25 mouse cellular contexts compared by ENCODE assay signal in the genomic region with DNA sequence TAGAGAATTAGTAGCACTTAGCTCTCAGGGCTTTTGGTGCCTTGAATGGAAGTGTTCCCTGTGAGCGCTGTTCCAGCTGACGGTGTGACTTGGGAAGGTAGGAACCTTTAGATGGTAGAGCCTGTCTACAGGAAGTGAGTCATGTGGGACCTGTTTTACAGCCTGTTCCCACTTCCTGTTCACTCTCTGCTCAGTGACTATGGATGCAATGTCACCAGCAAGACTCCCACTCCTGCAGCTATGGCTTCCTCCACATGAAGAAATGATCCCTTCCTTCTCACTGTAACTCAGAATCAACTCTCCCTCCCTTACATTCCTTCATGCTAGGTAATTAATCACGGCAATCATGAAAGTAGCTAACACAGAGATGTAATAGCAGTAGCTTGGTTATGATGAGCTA. TPM values are rescaled to one million over a fixed set of nuclear protein-coding genes. Genes with fewer than 3 reads are reported as not detected.
DNase-seq lines count a peak whose midpoint lies in the region; ATAC-seq and TF ChIP-seq lines count a peak whose summit lies in the region.
"Had no signal": no experiment of that assay in that cellular context is flagged by ENCODE, and none has a peak within 500 bp of the region (broad histone marks: within the 10 kb centered on the region; RNA-seq: fewer than 3 reads in every experiment).

No protein-coding gene starts in this region.

- H3K4me3 ChIP-seq in midbrain, embryonic 11.5 days (ENCODE audit: low read depth, low read length): no peak overlapping the region
- no peak overlapping the region for H3K4me3 ChIP-seq in midbrain, embryonic 13.5 days (replicated peaks)
- H3K4me3 ChIP-seq: embryonic facial prominence, embryonic 12.5 days; erythroblast, embryonic 14.5 days; forebrain, embryonic 12.5 days; heart, adult 2 months; hindbrain, embryonic 12.5 days; liver, embryonic 15.5 days; lung, embryonic 15.5 days; midbrain, embryonic 12.5 days had no signal

- no peaks in the 10 kb centered on the region for H3K9me3 ChIP-seq in midbrain, embryonic 11.5 days (ENCODE audit: control insufficient read depth, low read length)
- no peaks in the 10 kb centered on the region for H3K9me3 ChIP-seq in midbrain, embryonic 13.5 days
- H3K9me3 ChIP-seq: embryonic facial prominence, embryonic 12.5 days; forebrain, embryonic 12.5 days; hindbrain, embryonic 12.5 days; liver, embryonic 15.5 days; lung, embryonic 15.5 days; midbrain, embryonic 12.5 days had no signal

- in situ Hi-C loops in Patski (cut with MboI; ENCODE audit: low pct_unique_long_range_greater_than_20kb): no loop called here

- no peak overlapping the region for H3K9ac ChIP-seq in midbrain, embryonic 11.5 days (ENCODE audit: low read length)
- no peak overlapping the region for H3K9ac ChIP-seq in midbrain, embryonic 13.5 days (replicated peaks)
- H3K9ac ChIP-seq: embryonic facial prominence, embryonic 12.5 days; forebrain, embryonic 12.5 days; hindbrain, embryonic 12.5 days; liver, embryonic 15.5 days; lung, embryonic 15.5 days; midbrain, embryonic 12.5 days had no signal

- no peaks in the 10 kb centered on the region for H3K27me3 ChIP-seq in midbrain, embryonic 11.5 days (ENCODE audit: control insufficient read depth, insufficient read depth, low read length)
- H3K27me3 ChIP-seq in midbrain, embryonic 13.5 days: no peaks in the 10 kb centered on the region
- H3K27me3 ChIP-seq in Patski: no peaks in the 10 kb centered on the region
- H3K27me3 ChIP-seq: embryonic facial prominence, embryonic 12.5 days; forebrain, embryonic 12.5 days; hindbrain, embryonic 12.5 days; liver, embryonic 15.5 days; lung, embryonic 15.5 days; midbrain, embryonic 12.5 days had no signal

- no peak for TF ChIP-seq CTCF in Patski (IDR thresholded peaks at IDR 0.05)

- no peak overlapping the region for H3K27ac ChIP-seq in midbrain, embryonic 11.5 days (ENCODE audit: low read depth, low read length)
- H3K27ac ChIP-seq in midbrain, embryonic 13.5 days: no peak overlapping the region
- H3K27ac ChIP-seq: embryonic facial prominence, embryonic 12.5 days; forebrain, embryonic 12.5 days; heart, adult 2 months; hindbrain, embryonic 12.5 days; liver, embryonic 15.5 days; lung, embryonic 15.5 days; midbrain, embryonic 12.5 days; stomach, postnatal 0 days had no signal

- no peak for ATAC-seq in midbrain, embryonic 11.5 days (ENCODE audit: low FRiP score)
- no peak for ATAC-seq in midbrain, embryonic 13.5 days
- ATAC-seq in Patski: peak; percentile 66
- ATAC-seq in megakaryocyte, adult 5-6 weeks (ENCODE audit: poor library complexity, severe bottlenecking): peak; percentile 43

- CTCF ChIA-PET in Patski (lab: Charles Lee): no interaction called here

- H3K4me1 ChIP-seq in midbrain, embryonic 11.5 days (ENCODE audit: control insufficient read depth, insufficient read depth, low read length): no peaks in the 10 kb centered on the region
- H3K4me1 ChIP-seq in midbrain, embryonic 13.5 days (replicated peaks): 0 out of 2 replicates have a peak, but pooled peaks cover under 1% of the 10 kb centered on the region
- H3K4me1 ChIP-seq: embryonic facial prominence, embryonic 12.5 days; liver, embryonic 15.5 days; midbrain, embryonic 12.5 days had no signal

- H3K4me2 ChIP-seq in midbrain, embryonic 11.5 days: no peak overlapping the region
- H3K4me2 ChIP-seq in midbrain, embryonic 13.5 days (replicated peaks): no peak overlapping the region
- H3K4me2 ChIP-seq: embryonic facial prominence, embryonic 12.5 days; forebrain, embryonic 12.5 days; hindbrain, embryonic 12.5 days; liver, embryonic 15.5 days; lung, embryonic 15.5 days; midbrain, embryonic 12.5 days had no signal

- POLR2A ChIA-PET in Patski (lab: Charles Lee): no interaction called here

- H3K36me3 ChIP-seq in midbrain, embryonic 11.5 days (ENCODE audit: control insufficient read depth, insufficient read depth, low read length): no peaks in the 10 kb centered on the region
- H3K36me3 ChIP-seq in midbrain, embryonic 13.5 days: no peaks in the 10 kb centered on the region
- H3K36me3 ChIP-seq: embryonic facial prominence, embryonic 12.5 days; forebrain, embryonic 12.5 days; hindbrain, embryonic 12.5 days; liver, embryonic 15.5 days; lung, embryonic 15.5 days; midbrain, embryonic 12.5 days had no signal

- 88% methylated on average over 3 of the region's 3 CpGs for WGBS in midbrain, embryonic 11.5 days
- 93% methylated on average over 3 of the region's 3 CpGs for WGBS in midbrain, embryonic 13.5 days

- peak; percentile 37 for DNase-seq in midbrain, embryonic 11.5 days (ENCODE audit: low spot score, missing footprints)
- DNase-seq in Patski (ENCODE audit: low read depth, low spot score): no peak
- no peak for DNase-seq in gastrocnemius, adult 18-20 months (ENCODE audit: low spot score)
- no peak for DNase-seq in frontal cortex, postnatal 36 days (ENCODE audit: low spot score in 2 of 2)
- DNase-seq in ovary, postnatal 10 days (ENCODE audit: low spot score): no peak
- DNase-seq: adrenal gland, adult 8-10 months; cerebellum, adult 18-20 months; cerebellum, postnatal 14 days; gastrocnemius, postnatal 10 days; heart, adult 2 months; kidney, adult 2 months; left cerebral cortex, postnatal 4 days; liver; lung, postnatal 36 days; right cerebral cortex, postnatal 14 days had no signal

RNA-seq across cellular contexts. Expression of a gene that starts 51.4 kb away (rescaled TPM):
- 1.2 and 1.5 TPM in 2 replicates for polyA plus RNA-seq in midbrain, embryonic 11.5 days (2014; fragmentation: Nextera tagmentation; extraction: Ambion mirVana)
- 2.3 and 2.8 TPM in 2 replicates for polyA plus RNA-seq in midbrain, embryonic 13.5 days (2015; fragmentation: Nextera tagmentation; extraction: Ambion mirVana)
- 19.1 TPM for polyA plus RNA-seq in Patski (2021)
- 2.2 and 4.0 TPM in 2 replicates for total RNA-seq in megakaryocyte, adult 5-6 weeks (2015)
- 1.8 and 2.1 TPM in 2 replicates for total RNA-seq in megakaryocyte, adult 5-6 weeks (2017)
- total RNA-seq in gastrocnemius, adult 18-20 months (2021): 10 to 100 TPM; 37.6 to 41.1 TPM
- polyA plus RNA-seq: erythroblast, embryonic 14.5 days had no signal

Comparison
In these comparisons a context has a peak if more than half of its experiments do, and no peak if none do; other contexts are left out.
1. ATAC-seq: peak in Patski (single experiment) and megakaryocyte, adult 5-6 weeks (single experiment); none in midbrain, embryonic 11.5 days (single experiment) and midbrain, embryonic 13.5 days (single experiment).